Mouse (Mus musculus) cerebellum, adult 2 months (tissue): Measurements from ENCODE around the gene Prex1.

Experiments
- CTCF ChIP-seq: fragments of 200-500 bp; IDR thresholded peaks from 2 replicates; pipeline ENCODE4 v1.5.1; 2011; ENCODE audit warnings: low read depth, mild to moderate bottlenecking, control low read depth, low read length, moderate library complexity, borderline replicate concordance; ENCODE audit not compliant: insufficient read depth
- POLR2A ChIP-seq: fragments of 200-500 bp; IDR thresholded peaks from 2 replicates; pipeline ENCODE4 v1.6.1; 2011; ENCODE audit warnings: low read length, control low read depth, borderline replicate concordance; ENCODE audit not compliant: insufficient read depth

- TF ChIP-seq CTCF (no peak), POLR2A (no peak)
These were observed 6.3 kb upstream of the Prex1 start for GRCm38 (mm10) chr2:166719930-166720305.
